Mouse (Mus musculus) forebrain, embryonic 16.5 days (tissue): Measurements from ENCODE around the gene Oasl2. TPM values are rescaled to one million over a fixed set of nuclear protein-coding genes. Genes with fewer than 3 reads are reported as not detected.

Experiments used
- microRNA-seq: library from miRNA; unstranded; fragments of <30 nt; microRNA quantifications from one replicate; pipeline ENCODE4, GENCODE M21; 2017
- polyA plus RNA-seq: library from polyadenylated mRNA; unstranded; fragments of >200 nt; fragmentation: Nextera tagmentation; extraction: Ambion mirVana; gene quantifications from 2 replicates; pipeline ENCODE4 v1.2.1, GENCODE M21; 2015

Gene Oasl2
- polyA plus RNA-seq, 1 experiment from 2014 or later, result 2.8 TPM

Small RNA genes within 50 kb of the gene (microRNA-seq; reads per million reads assigned to microRNA genes)
- gene Mir6240, result 3.9 reads per million, percentile 16 among the genes with 10 or more reads in this experiment

Other genes with a start within 250 kb of the Oasl2 start
- 0.75 and 1.2 TPM in 2 replicates for gene Trpv4, start 238.5 kb upstream of the Oasl2 start, polyA plus RNA-seq
- gene Gltp, start 206.0 kb upstream of the Oasl2 start, polyA plus RNA-seq, result 30.8 and 32.9 TPM in 2 replicates
- 12.7 and 16.0 TPM in 2 replicates for gene Tchp, start 189.2 kb upstream of the Oasl2 start, polyA plus RNA-seq
- gene Ankrd13a, start 122.3 kb upstream of the Oasl2 start, polyA plus RNA-seq, result 29.4 and 30.1 TPM in 2 replicates
- 53.9 and 58.5 TPM in 2 replicates for gene Git2, start 121.4 kb upstream of the Oasl2 start, polyA plus RNA-seq
- gene 1500011B03Rik, start 73.5 kb upstream of the Oasl2 start, polyA plus RNA-seq, result 220 and 250 TPM in 2 replicates
- gene 4930519G04Rik, start 43.3 kb upstream of the Oasl2 start, polyA plus RNA-seq, result not detected in 2 replicates
- 2.0 and 2.5 TPM in 2 replicates for gene Gm9936, start 38.3 kb upstream of the Oasl2 start, polyA plus RNA-seq
- gene Oasl1, start 26.3 kb downstream of the Oasl2 start, polyA plus RNA-seq, result 0.39 and 0.41 TPM in 2 replicates
- gene 2210016L21Rik, start 45.2 kb downstream of the Oasl2 start, polyA plus RNA-seq, result 84.1 and 106 TPM in 2 replicates
- 0.06 TPM in 1 of 2 replicates, not detected in the other for gene Hnf1a, start 74.2 kb downstream of the Oasl2 start, polyA plus RNA-seq
- 16.5 and 16.6 TPM in 2 replicates for gene Sppl3, start 114.2 kb downstream of the Oasl2 start, polyA plus RNA-seq
- gene Gm10401, start 201.4 kb downstream of the Oasl2 start, polyA plus RNA-seq, result 34.9 and 38.1 TPM in 2 replicates
- 18.0 and 19.8 TPM in 2 replicates for gene Acads, start 222.4 kb downstream of the Oasl2 start, polyA plus RNA-seq
- 35.3 and 39.8 TPM in 2 replicates for gene Unc119b, start 238.0 kb downstream of the Oasl2 start, polyA plus RNA-seq